Mouse (Mus musculus) leukemia stem cell, adult 10-12 weeks (primary cell): ENCODE measurements around the gene Bivm. TPM values are rescaled to one million over a fixed set of nuclear protein-coding genes. Genes with fewer than 3 reads are reported as not detected.

Source experiments
- polyA plus RNA-seq: library from polyadenylated mRNA; stranded (reverse); fragments of >175 nt; gene quantifications from 2 replicates; pipeline ENCODE4 v1.2.3, GENCODE M21; 2012; ENCODE audit warnings: low replicate concordance

The Bivm gene
- 0.53 and 4.7 TPM in 2 replicates for polyA plus RNA-seq

DNA sequence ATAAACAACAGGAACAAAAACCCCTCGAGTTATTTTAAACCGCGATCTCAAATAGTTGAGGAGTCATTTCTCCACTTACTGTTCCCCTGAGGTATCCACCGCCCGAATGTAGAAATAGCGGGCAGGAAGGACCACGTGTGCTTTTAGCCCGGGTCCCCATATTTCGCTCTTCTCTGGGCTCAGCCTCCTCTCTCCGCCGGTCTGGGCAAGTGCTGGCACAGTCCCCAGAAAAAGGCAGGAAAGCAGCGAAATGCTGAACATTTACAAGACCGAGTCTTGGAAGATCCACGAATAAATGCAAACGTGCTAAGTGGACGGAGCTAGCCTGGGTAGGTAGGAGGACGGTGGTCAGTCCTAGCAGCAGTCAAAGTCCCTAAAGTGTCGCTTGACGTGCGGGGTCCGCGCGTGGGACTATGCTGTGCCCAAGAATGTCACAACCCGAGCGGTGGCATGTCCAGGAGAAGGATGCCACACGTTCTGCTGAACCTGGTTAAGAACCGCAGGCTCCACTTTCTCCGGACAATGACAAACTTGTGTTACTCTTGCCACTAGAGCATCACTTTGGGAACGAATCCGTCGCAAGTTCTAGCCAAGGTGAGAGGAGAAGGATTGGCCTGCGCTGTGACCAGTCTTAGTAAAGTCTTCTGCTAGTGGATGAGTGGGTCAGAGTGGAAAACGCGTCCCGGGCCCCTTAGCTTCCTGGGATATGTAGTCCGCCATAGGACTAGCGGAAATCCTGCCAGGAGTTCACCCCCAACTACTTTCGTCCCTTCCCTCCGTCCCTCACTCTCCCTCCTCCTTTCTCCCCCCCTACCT lies at the start of gene Bivm, which contains the start of gene Kdelc1:
TSS of gene Bivm (plus strand) at position 719 of the 816 bp plus-strand sequence.
TSS of gene Kdelc1 (minus strand) at position 570 of the 816 bp plus-strand sequence.

DNA sequence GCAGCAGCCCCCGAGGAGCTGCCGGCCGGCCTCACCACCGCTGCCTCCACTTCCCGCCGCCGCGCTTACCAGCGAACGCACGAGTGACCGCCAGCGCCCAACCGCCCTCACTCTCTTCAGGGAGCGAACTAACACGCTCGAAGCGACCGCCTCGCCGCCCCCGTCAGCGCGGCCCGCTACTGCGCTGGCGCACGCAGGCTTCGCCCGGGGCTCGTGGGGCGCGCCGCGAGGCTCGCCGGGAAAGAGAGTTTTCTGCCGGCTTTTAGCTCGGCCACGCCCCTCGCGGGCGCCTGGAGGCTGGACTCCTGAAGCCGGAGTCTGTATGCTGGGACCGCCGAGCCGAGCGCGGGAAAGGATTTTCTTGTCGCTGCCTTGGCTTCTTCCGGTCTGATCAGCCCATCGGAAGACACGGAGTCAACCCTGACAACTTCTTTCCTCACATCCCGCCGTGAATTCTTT lies 16.5 kb upstream of the Bivm start, which contains the start of gene Tex30:
TSS of gene Tex30 (minus strand) at position 183 of the 459 bp plus-strand sequence.

DNA sequence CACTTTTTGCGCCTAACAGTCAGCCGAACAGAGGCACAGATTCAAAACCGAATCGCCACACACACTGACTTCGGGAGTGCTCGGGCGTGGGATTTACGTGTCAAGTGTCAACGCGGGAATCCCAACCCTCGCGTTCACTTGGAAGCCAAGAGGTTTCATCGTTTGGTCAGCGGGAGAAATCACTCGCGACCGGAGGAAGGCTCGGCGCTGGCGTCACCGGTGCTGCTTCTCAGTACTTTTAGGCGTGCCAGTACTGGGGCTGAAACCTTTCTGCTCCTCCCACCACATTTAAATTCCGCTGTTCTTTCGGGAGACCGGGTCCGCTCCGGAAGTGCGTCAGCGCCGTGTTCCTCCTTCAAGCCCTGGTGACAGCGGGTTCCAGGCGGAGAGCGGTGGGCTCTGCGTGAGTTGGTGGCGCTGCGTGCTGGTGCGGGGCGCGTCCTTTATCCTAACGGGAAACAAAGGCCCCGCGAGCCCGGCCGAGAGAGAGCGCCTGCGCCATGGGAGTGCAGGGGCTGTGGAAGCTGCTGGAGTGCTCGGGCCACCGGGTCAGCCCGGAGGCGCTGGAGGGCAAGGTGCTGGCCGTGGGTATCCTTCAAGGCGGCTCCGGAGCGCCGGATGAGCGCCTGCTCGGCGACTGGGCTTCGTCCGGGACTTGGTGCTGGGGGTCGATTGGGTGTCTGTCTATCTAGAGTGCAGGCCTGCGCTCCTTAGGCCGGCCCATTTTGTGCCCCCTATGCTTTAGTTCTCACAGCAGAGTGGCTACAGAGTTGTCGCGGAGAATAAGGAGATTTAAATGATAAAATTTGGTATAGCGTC lies 29.0 kb downstream of the Bivm start, which contains the start of gene Ercc5:
TSS of gene Ercc5 (plus strand) at position 182 of the 819 bp plus-strand sequence.

Other genes starting within 250 kb of the Bivm start
- gene Tpp2, start 185.3 kb upstream of the Bivm start, polyA plus RNA-seq: 3.5 and 14.1 TPM in 2 replicates
- gene Mettl21c, start 98.9 kb upstream of the Bivm start, polyA plus RNA-seq: 0.07 TPM in 1 of 2 replicates, not detected in the other
- 0.03 and 0.18 TPM in 2 replicates for gene Gm8251, start 57.0 kb upstream of the Bivm start, polyA plus RNA-seq
- gene Tex30, start 16.5 kb upstream of the Bivm start, polyA plus RNA-seq: 6.8 and 7.7 TPM in 2 replicates
- 1.5 and 8.2 TPM in 2 replicates for gene Kdelc1, start 149 bp upstream of the Bivm start, polyA plus RNA-seq
- gene Ercc5, start 28.8 kb downstream of the Bivm start, polyA plus RNA-seq: 4.0 TPM in 2 replicates
- 0.06 TPM in 1 of 2 replicates, not detected in the other for gene Mettl21e, start 100.0 kb downstream of the Bivm start, polyA plus RNA-seq